22 mouse cellular contexts compared by ENCODE assay signal in genomic region chr1:134609172-134609571, GRCm38 (mm10). TPM values are rescaled to one million over a fixed set of nuclear protein-coding genes. Genes with fewer than 3 reads are reported as not detected.
"Had no signal": no experiment of that assay in that cellular context is flagged by ENCODE, and none has a peak within 500 bp of the region (broad histone marks: within the 10 kb centered on the region; RNA-seq: fewer than 3 reads in every experiment).

No protein-coding gene starts in this region.

- ATAC-seq: lung, postnatal 0 days; midbrain, embryonic 13.5 days had no signal

- H3K27me3 ChIP-seq: liver, embryonic 15.5 days; midbrain, embryonic 13.5 days; neural tube, embryonic 15.5 days had no signal

- H3K4me2 ChIP-seq: liver, embryonic 11.5 days; liver, embryonic 15.5 days; midbrain, embryonic 13.5 days; neural tube, embryonic 15.5 days had no signal

- H3K9ac ChIP-seq: liver, embryonic 15.5 days; midbrain, embryonic 13.5 days; neural tube, embryonic 15.5 days had no signal

- H3K9me3 ChIP-seq: limb, embryonic 10.5 days; liver, embryonic 15.5 days; midbrain, embryonic 13.5 days; neural tube, embryonic 15.5 days had no signal

- DNase-seq: kidney, adult 2 months; kidney, postnatal 36 days; lung, adult 2 months; lung, postnatal 36 days; right cerebral cortex, adult 18-20 months; right cerebral cortex, postnatal 25 days; thymus, adult 2 months; thymus, postnatal 25 days had no signal

- H3K4me3 ChIP-seq: layer of hippocampus, adult 2 months; left cerebral cortex, adult 2 months; limb, embryonic 10.5 days; liver, embryonic 15.5 days; midbrain, embryonic 13.5 days; neural tube, embryonic 15.5 days had no signal

- H3K27ac ChIP-seq: layer of hippocampus, adult 2 months; left cerebral cortex, adult 2 months; limb, embryonic 10.5 days; liver, embryonic 15.5 days; midbrain, embryonic 13.5 days; neural tube, embryonic 15.5 days had no signal

- H3K4me1 ChIP-seq: limb, embryonic 10.5 days; midbrain, embryonic 13.5 days; neural tube, embryonic 15.5 days had no signal

RNA-seq across cellular contexts. Expression of gene Mgat4e, which starts 59.7 kb away (rescaled TPM):
- total RNA-seq: layer of hippocampus, adult 2 months; layer of hippocampus, postnatal 25 days; left cerebral cortex, adult 2 months; left cerebral cortex, postnatal 14 days; megakaryocyte progenitor cell, adult 5-6 weeks; midbrain, postnatal 0 days had no signal
- polyA plus RNA-seq: kidney, embryonic 16.5 days; limb, embryonic 10.5 days; liver, embryonic 11.5 days; liver, embryonic 15.5 days; lung, adult 2 months; lung, postnatal 0 days; midbrain, embryonic 13.5 days; midbrain, postnatal 0 days; neural tube, embryonic 11.5 days; neural tube, embryonic 15.5 days; thymus, adult 2 months had no signal
